Mouse (Mus musculus) yolk sac, embryonic 10.5 days (tissue): ENCODE data around the gene Tex13b.
"Not testable (repeated sequence)": the region's sequence is repeated elsewhere in the genome, so short reads cannot be mapped to it uniquely, and the experiment has no call there.

Experiments used
- DNase-seq: peaks from one replicate; pipeline ENCODE4 v3.0.0-alpha.2; 2017; ENCODE audit warnings: low spot score

The Tex13b gene

DNA sequence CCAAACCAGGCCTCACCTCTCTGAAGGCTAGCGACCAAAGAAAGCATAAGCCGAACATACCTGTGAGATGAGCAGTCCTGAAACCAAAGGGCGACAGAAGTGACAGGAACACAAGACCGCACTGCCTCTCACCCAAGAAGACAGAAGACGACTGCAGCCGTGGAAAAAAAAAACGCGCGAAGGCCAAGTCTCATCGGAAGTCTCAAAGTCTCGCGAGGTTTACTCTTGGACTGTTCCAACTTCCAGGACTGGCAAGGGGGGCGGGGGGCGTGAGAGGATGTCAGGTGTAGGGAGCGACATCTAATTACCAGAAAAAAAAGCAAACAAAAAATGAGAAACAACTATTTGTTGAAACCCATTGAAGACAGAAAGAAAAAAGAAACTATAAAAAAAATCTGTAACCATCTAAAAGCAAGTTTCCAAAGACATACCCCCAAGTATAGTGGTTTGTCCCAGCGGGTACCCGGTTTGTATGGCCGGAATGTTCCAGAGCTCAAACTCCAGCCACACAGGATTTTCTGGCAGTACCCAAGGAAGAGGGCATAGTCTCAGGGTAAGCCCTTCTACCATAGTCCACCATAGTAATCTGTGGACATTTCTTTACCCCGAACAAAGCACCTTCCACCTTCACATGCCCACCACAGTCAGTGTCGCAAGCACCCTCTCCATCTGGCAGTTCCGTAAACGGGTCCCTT, at the start of gene Tex13b:
Gene Tex13b, minus strand, starts transcription at position 122 of the 695 bp plus-strand sequence.
- DNase-seq, result no peak

GRCm38 (mm10) chrX:140862760-140863159, 49.5 kb upstream of the Tex13b start:
- DNase-seq, result no peak

DNA sequence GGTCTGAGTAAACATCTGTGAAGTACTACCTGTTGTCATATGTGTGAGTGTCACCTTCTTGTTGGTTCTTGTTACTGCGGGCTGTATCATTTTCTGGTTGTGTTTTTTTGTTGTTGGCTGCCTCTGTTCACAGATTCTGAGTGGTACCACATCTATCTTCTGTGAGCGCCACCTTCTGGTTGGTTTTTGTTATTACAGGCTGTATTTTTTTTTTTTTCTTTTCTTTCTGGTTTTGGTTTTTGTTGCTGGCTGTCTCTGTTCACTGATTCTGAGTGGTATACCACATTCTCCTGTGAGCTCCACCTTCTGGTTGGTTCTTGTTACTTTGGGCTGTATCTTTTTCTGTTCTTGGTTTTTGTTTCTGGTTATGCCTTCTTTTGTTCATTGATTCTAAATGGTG, 44.2 kb upstream of the Tex13b start:
- no peak for DNase-seq

- not testable (repeated sequence) for DNase-seq
Measured at GRCm38 (mm10) chrX:140857040-140857439, 43.8 kb upstream of the Tex13b start.

DNA sequence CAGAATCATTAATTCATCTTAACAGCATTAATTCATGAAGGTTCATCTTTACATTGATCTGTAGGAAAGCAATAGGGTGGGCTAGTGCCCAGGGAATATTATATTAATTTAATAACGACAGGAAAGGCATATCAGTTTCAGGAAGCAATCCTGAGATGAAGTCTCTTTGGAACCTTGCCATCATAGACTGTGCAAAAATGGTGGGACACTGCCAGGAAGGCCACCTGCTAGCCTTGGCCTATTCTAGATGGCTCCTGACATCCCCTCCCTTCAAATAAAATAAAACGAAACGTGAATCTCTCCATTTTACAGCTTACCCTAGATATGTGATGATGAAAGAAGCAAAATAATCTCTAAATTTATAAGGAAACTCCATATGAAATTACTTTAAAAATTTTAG, 41.3 kb upstream of the Tex13b start:
- no peak for DNase-seq

GRCm38 (mm10) chrX:140845401-140845800, 32.2 kb upstream of the Tex13b start:
- not testable (repeated sequence) for DNase-seq

DNA sequence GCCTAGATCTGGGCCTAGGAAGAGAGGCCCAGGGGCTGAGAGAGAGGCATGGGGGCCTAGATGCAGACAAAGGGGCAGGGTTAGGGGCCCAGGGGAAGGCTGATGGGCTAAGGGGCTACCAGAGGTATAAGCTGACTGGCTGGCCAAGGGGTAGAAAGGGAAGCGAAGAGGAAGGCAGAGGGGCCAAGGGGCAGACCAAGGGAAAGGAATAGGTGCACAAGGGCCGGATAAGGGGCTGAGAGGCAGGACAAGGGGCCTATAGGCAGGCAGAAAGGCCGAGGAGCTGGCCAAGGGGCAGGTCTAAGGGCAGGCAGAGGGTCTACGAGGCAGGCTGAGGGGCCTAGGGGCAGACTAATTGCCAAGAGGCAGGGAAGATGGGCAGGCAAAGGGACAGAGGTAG, 26.7 kb upstream of the Tex13b start:
- no peak for DNase-seq

- no peak for DNase-seq
Measured at GRCm38 (mm10) chrX:140838077-140838476, 24.8 kb upstream of the Tex13b start.

DNA sequence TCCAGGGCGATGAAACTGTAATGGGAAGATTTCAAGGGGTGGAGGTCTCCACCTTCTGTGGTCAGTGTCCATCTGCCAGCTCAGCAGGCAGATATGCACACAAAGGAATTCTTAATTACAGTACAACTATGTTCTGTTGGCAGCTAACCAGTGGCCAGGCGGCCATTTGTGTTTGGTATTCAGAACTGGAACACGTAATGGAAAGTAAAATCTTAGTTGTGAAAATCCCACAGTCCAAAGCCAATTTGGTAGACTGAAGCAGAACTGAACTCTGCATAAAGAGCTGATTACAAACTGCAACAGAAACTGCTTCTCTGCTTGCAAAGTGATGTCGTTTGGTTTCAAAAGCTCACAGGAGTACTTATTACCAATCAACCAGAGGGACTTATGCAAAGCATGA, 18.5 kb upstream of the Tex13b start:
- no peak for DNase-seq

- no peak for DNase-seq
Measured at GRCm38 (mm10) chrX:140822295-140822694, 9.1 kb upstream of the Tex13b start.

DNA sequence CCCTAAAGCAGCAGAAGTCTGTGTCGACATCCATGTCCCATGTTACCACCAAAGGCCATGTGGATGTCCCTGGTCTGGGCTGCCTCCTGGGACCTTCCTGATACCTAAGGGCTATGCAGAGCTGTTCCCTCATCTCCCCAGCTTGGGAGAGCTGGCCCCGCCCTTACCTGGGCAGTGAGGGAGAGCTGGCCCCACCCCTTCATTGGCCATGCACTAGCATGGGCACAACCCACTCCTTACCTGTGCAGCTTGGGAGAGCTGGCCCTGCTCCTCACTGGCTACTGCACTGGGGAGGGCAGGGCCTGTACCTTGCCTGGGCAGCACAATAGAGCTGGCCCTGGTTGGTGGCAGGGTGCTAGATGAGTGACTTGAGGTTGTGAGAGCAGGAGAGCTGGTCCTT, 7.9 kb downstream of the Tex13b start:
- DNase-seq, result no peak

GRCm38 (mm10) chrX:140769794-140770193, 43.4 kb downstream of the Tex13b start:
- DNase-seq, result no peak
